Mouse (Mus musculus): ENCODE results near the gene Arntl. TPM values are rescaled to one million over a fixed set of nuclear protein-coding genes. Genes with fewer than 3 reads are reported as not detected.

Arntl gene
- polyA plus RNA-seq (2015; fragmentation: Illumina TruSeq; extraction: RNeasy Lipid Tissue Mini Kit (QIAGEN cat#74804); ENCODE audit: insufficient read depth, low read depth, low replicate concordance), result 12.0 TPM

DNA sequence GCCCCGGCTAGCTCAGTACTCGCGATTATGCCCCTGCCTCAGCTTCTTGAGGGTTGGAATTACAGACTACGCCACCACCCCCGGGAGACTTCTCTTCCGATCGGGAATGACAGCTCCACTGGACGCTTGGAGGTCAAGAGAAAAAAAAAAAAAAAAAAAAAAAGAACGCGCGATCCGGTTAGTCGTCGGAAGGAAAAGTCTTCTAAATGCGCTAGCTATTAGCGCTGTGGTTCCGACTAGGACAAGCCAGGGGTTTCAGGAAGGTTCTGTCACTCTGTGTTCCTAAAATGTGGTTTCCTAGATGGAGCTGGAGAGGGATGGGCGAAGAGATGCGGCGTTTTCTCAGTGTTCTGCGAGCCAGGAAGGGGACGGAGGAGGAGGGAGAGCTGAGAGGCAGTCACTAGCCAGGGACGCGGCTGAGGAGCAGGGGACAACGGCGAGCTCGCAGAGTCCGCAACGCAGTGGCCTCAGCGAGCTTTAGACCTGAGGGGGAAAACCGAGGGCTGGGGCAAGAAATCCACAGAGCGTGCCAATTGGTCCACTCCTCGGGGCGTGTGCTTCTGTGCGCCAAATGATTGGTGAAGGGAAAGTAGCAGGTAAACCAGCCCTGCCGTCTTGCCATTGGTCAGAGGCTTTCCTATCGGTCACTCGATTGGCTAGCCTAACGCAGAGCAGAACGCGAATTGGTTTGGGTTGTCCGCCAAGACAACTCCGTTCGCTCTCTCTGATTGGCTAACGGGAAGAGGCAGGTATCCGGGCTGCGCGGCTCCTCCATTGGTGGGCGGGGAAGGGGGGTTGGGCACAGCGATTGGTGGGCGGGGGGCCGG lies at the start of gene Arntl:
Gene Arntl (plus strand): TSS at position 822 of the 827 bp plus-strand sequence.

Other genes with a start within 250 kb of the Arntl start
- 3.5 TPM for gene Btbd10, start 161.9 kb downstream of the Arntl start, polyA plus RNA-seq (2015; fragmentation: Illumina TruSeq; extraction: RNeasy Lipid Tissue Mini Kit (QIAGEN cat#74804); ENCODE audit: insufficient read depth, low read depth, low replicate concordance)
- not detected for gene Pth, start 181.1 kb downstream of the Arntl start, polyA plus RNA-seq (2015; fragmentation: Illumina TruSeq; extraction: RNeasy Lipid Tissue Mini Kit (QIAGEN cat#74804); ENCODE audit: insufficient read depth, low read depth, low replicate concordance)